Mouse (Mus musculus) MEL (cell line): ENCODE measurements around the gene Stra6. TPM values are rescaled to one million over a fixed set of nuclear protein-coding genes. Genes with fewer than 3 reads are reported as not detected.

Experiments used
- DNase-seq: peaks from one replicate; pipeline ENCODE4 v3.0.0; 2011; ENCODE audit warnings: low read depth, low spot score
- H3K27ac ChIP-seq: 2 replicates; pipeline ENCODE4 v1.5.1; 2012; ENCODE audit warnings: low read depth, mild to moderate bottlenecking, control low read depth, low read length, moderate library complexity; ENCODE audit not compliant: control insufficient read depth
- H3K27me3 ChIP-seq, 2 experiments: fragments of 150-350 bp in 1 of 2; sonication (generic) in 1 of 2; 2 replicates each; pipeline ENCODE4 v1.6.1; 2012; ENCODE audit warnings: low read length in 2 of 2, mild to moderate bottlenecking in 2 of 2, improper control_type of control experiment in 1 of 2, moderate library complexity in 1 of 2; ENCODE audit not compliant: insufficient read depth in 2 of 2, control insufficient read depth in 1 of 2
- H3K36me3 ChIP-seq, 2 experiments: 2 replicates each; pipeline ENCODE4 v1.6.1; 2012 to 2014; ENCODE audit warnings: low read length in 2 of 2, improper control_type of control experiment in 1 of 2, inconsistent platforms in 1 of 2, mild to moderate bottlenecking in 1 of 2; ENCODE audit not compliant: insufficient read depth in 2 of 2, control insufficient read depth in 1 of 2
- H3K4me1 ChIP-seq, 2 experiments: fragments of 150-350 bp in 1 of 2; sonication (generic) in 1 of 2; 2 replicates each; pipeline ENCODE4 v1.6.1; 2012; ENCODE audit warnings: low read length in 2 of 2, improper control_type of control experiment in 1 of 2, mild to moderate bottlenecking in 1 of 2; ENCODE audit not compliant: insufficient read depth in 2 of 2, control insufficient read depth in 1 of 2
- H3K4me3 ChIP-seq, 2 experiments: fragments of 150-350 bp in 1 of 2; sonication (generic) in 1 of 2; 2 replicates each; pipeline ENCODE4 v1.5.1; 2012; ENCODE audit warnings: low read depth in 2 of 2, low read length in 2 of 2, mild to moderate bottlenecking in 2 of 2, moderate library complexity in 2 of 2, control low read depth in 1 of 2, improper control_type of control experiment in 1 of 2; ENCODE audit not compliant: control insufficient read depth in 1 of 2, insufficient read depth in 1 of 2
- H3K79me2 ChIP-seq: 2 replicates; pipeline ENCODE4 v1.6.1; 2012; ENCODE audit warnings: mild to moderate bottlenecking, low read length, moderate library complexity; ENCODE audit not compliant: control insufficient read depth, poor library complexity, insufficient read depth
- H3K9ac ChIP-seq: 2 replicates; pipeline ENCODE4 v1.6.1; 2012; ENCODE audit warnings: low read depth, mild to moderate bottlenecking, control low read depth, low read length, moderate library complexity; ENCODE audit not compliant: control insufficient read depth, poor library complexity, severe bottlenecking
- H3K9me3 ChIP-seq: fragments of 150-350 bp; sonication (generic); replicated peaks from 2 replicates; pipeline ENCODE4 v1.6.1; 2012; ENCODE audit warnings: mild to moderate bottlenecking, low read length, improper control_type of control experiment, moderate library complexity; ENCODE audit not compliant: insufficient read depth
- BHLHE40 ChIP-seq: IDR thresholded peaks from 2 replicates; pipeline ENCODE4 v1.6.1; 2012; ENCODE audit warnings: low read depth, mild to moderate bottlenecking, inconsistent platforms, low read length, improper control_type of control experiment, borderline replicate concordance
- CHD1 ChIP-seq: IDR thresholded peaks from 2 replicates; pipeline ENCODE4 v1.6.1; 2012; ENCODE audit warnings: low read depth, mild to moderate bottlenecking, inconsistent platforms, low read length, improper control_type of control experiment
- CHD2 ChIP-seq: IDR thresholded peaks from 2 replicates; pipeline ENCODE4 v1.6.1; 2011; ENCODE audit warnings: low read length, improper control_type of control experiment
- E2F4 ChIP-seq: IDR thresholded peaks from 2 replicates; pipeline ENCODE4 v1.6.1; 2011; ENCODE audit warnings: low read depth, low read length, improper control_type of control experiment, borderline replicate concordance
- EP300 ChIP-seq, 2 experiments: IDR thresholded peaks; 2 replicates each; pipeline ENCODE4 v1.6.1; 2011; ENCODE audit warnings: improper control_type of control experiment in 2 of 2, low read length in 2 of 2, low read depth in 1 of 2, mild to moderate bottlenecking in 1 of 2
- ETS1 ChIP-seq: IDR thresholded peaks from 2 replicates; pipeline ENCODE4 v1.6.1; 2012; ENCODE audit warnings: low read depth, mild to moderate bottlenecking, inconsistent platforms, low read length, improper control_type of control experiment, moderate library complexity
- JUND ChIP-seq: IDR thresholded peaks from 2 replicates; pipeline ENCODE4 v1.6.1; 2011; ENCODE audit warnings: low read depth, mild to moderate bottlenecking, improper control_type of control experiment, low read length
- KAT2A ChIP-seq: conservative IDR thresholded peaks from 2 replicates; pipeline ENCODE4 v1.6.1; 2012; ENCODE audit warnings: low read depth, low read length, improper control_type of control experiment, inconsistent platforms
- MAFK ChIP-seq: IDR thresholded peaks from 2 replicates; pipeline ENCODE4 v1.6.1; 2011; ENCODE audit warnings: low read depth, mild to moderate bottlenecking, low read length, improper control_type of control experiment, borderline replicate concordance
- MAZ ChIP-seq: IDR thresholded peaks from 2 replicates; pipeline ENCODE4 v1.6.1; 2012; ENCODE audit warnings: low read depth, mild to moderate bottlenecking, inconsistent platforms, low read length, improper control_type of control experiment
- MEF2A ChIP-seq: IDR thresholded peaks from 2 replicates; pipeline ENCODE4 v1.6.1; 2014; ENCODE audit warnings: low read depth, mild to moderate bottlenecking, inconsistent platforms, low read length, improper control_type of control experiment; ENCODE audit not compliant: poor library complexity, insufficient replicate concordance, severe bottlenecking; ENCODE audit errors: extremely low read depth
- MXI1 ChIP-seq: IDR thresholded peaks from 2 replicates; pipeline ENCODE4 v1.6.1; 2011; ENCODE audit warnings: mild to moderate bottlenecking, low read depth, low read length, improper control_type of control experiment
- MYC ChIP-seq: IDR thresholded peaks from 2 replicates; pipeline ENCODE4 v1.6.1; 2011; ENCODE audit warnings: low read depth, mild to moderate bottlenecking, low read length, improper control_type of control experiment, moderate library complexity
- NELFE ChIP-seq: IDR thresholded peaks from 2 replicates; pipeline ENCODE4 v1.6.1; 2011; ENCODE audit warnings: low read depth, low read length, improper control_type of control experiment
- NRF1 ChIP-seq: IDR thresholded peaks from 2 replicates; pipeline ENCODE4 v1.6.1; 2014; ENCODE audit warnings: low read depth, mild to moderate bottlenecking, inconsistent platforms, low read length, improper control_type of control experiment, moderate library complexity; ENCODE audit not compliant: poor library complexity, insufficient read depth, severe bottlenecking
- POLR2AphosphoS2 ChIP-seq: IDR thresholded peaks from 2 replicates; pipeline ENCODE4 v1.6.1; 2011; ENCODE audit warnings: low read length, improper control_type of control experiment
- POLR2AphosphoS5 ChIP-seq: IDR thresholded peaks from 2 replicates; pipeline ENCODE4 v1.6.1; 2012; ENCODE audit warnings: low read depth, borderline replicate concordance, mild to moderate bottlenecking, inconsistent platforms, low read length, moderate library complexity, mixed read lengths
- RAD21 ChIP-seq: IDR thresholded peaks from 2 replicates; pipeline ENCODE4 v1.6.1; 2011; ENCODE audit warnings: mild to moderate bottlenecking, low read depth, low read length, improper control_type of control experiment
- RCOR1 ChIP-seq: IDR thresholded peaks from 2 replicates; pipeline ENCODE4 v1.6.1; 2012; ENCODE audit warnings: low read depth, mild to moderate bottlenecking, inconsistent platforms, low read length, improper control_type of control experiment
- SMC3 ChIP-seq: IDR thresholded peaks from 2 replicates; pipeline ENCODE4 v1.6.1; 2011; ENCODE audit warnings: low read depth, low read length, improper control_type of control experiment
- TBP ChIP-seq: IDR thresholded peaks from 2 replicates; pipeline ENCODE4 v1.8.0; 2011; ENCODE audit warnings: low read depth, low read length, improper control_type of control experiment
- TCF12 ChIP-seq: IDR thresholded peaks from 2 replicates; pipeline ENCODE4 v1.6.1; 2014; ENCODE audit warnings: low read depth, mild to moderate bottlenecking, inconsistent platforms, low read length, improper control_type of control experiment, moderate library complexity
- USF1 ChIP-seq: IDR thresholded peaks from 2 replicates; pipeline ENCODE4 v1.6.1; 2014; ENCODE audit warnings: low read depth, mild to moderate bottlenecking, inconsistent platforms, low read length, improper control_type of control experiment, moderate library complexity
- USF2 ChIP-seq, 2 experiments: IDR thresholded peaks; 2 replicates each; pipeline ENCODE4 v1.6.1; 2011 to 2012; ENCODE audit warnings: improper control_type of control experiment in 2 of 2, low read length in 2 of 2, borderline replicate concordance in 1 of 2, inconsistent platforms in 1 of 2, low read depth in 1 of 2, mild to moderate bottlenecking in 1 of 2; ENCODE audit not compliant: insufficient read depth in 1 of 2
- ZC3H11A ChIP-seq: IDR thresholded peaks from 2 replicates; pipeline ENCODE4 v1.6.1; 2012; ENCODE audit warnings: low read depth, mild to moderate bottlenecking, inconsistent platforms, low read length, improper control_type of control experiment
- ZMIZ1 ChIP-seq: IDR thresholded peaks from 2 replicates; pipeline ENCODE4 v1.6.1; 2012; ENCODE audit warnings: low read depth, mild to moderate bottlenecking, inconsistent platforms, low read length, improper control_type of control experiment, moderate library complexity
- polyA plus RNA-seq, 2 experiments: library from polyadenylated mRNA; stranded (reverse) in 1 of 2; unstranded in 1 of 2; fragments of >175 nt in 1 of 2; fragments of >200 nt in 1 of 2; gene quantifications; 2 replicates each; pipeline versions ENCODE4 v1.2.1 to v1.2.4; 2012; ENCODE audit warnings: low replicate concordance in 2 of 2, low read depth in 1 of 2; ENCODE audit not compliant: insufficient read length in 2 of 2, insufficient read depth in 1 of 2, missing spikeins in 1 of 2
- total RNA-seq: library from RNA; depleted of rRNA; stranded (reverse); fragments of 300-350 nt; gene quantifications from 2 replicates; pipeline ENCODE4 v1.2.3, GENCODE M21; 2012

Stra6 gene
- total and polyA plus RNA-seq, 3 experiments, result not detected

- TF ChIP-seq TBP (no peak), RCOR1 (no peak), MEF2A (no peak), KAT2A (no peak), ZMIZ1 (no peak), POLR2AphosphoS2 (no peak), JUND (no peak), NELFE (no peak), MYC (no peak), POLR2AphosphoS5 (no peak), RAD21 (no peak), ZC3H11A (no peak), CHD1 (no peak), USF1 (no peak), USF2 (IDR thresholded peaks at IDR 0.05; ENCODE audit: borderline replicate concordance in 1 of 2, insufficient read depth in 1 of 2, low read depth in 1 of 2, low read length in 2 of 2) (no peak), BHLHE40 (no peak), MXI1 (no peak), E2F4 (no peak)
These were observed 65.4 kb downstream of the Stra6 start for GRCm38 (mm10) chr9:58128926-58129413.

GRCm38 (mm10) chr9:58129508-58129907, 65.9 kb downstream of the Stra6 start:
- no peaks in the 10 kb centered on the region for H3K36me3 ChIP-seq
- TF ChIP-seq ZMIZ1, result no peak
- no peak for TF ChIP-seq USF2 (IDR thresholded peaks at IDR 0.05; ENCODE audit: borderline replicate concordance in 1 of 2, insufficient read depth in 1 of 2, low read depth in 1 of 2, low read length in 2 of 2)
- no peak for TF ChIP-seq TCF12
- TF ChIP-seq MAFK, result no peak
- no peak for TF ChIP-seq NELFE
- TF ChIP-seq EP300 (IDR thresholded peaks at IDR 0.05; ENCODE audit: low read depth in 1 of 2, low read length in 2 of 2), result no peak
- no peak for TF ChIP-seq POLR2AphosphoS5
- TF ChIP-seq TBP, result no peak
- no peak for TF ChIP-seq CHD2
- no peak for TF ChIP-seq CHD1
- no peak for TF ChIP-seq MAZ
- TF ChIP-seq NRF1, result no peak
- TF ChIP-seq ETS1, result no peak
- no peak for TF ChIP-seq RCOR1
- no peak for TF ChIP-seq SMC3
- TF ChIP-seq JUND, result no peak
- TF ChIP-seq MYC, result no peak
- DNase-seq, result no peak
- H3K9ac ChIP-seq, result no peak overlapping the region
- no peak overlapping the region for H3K4me3 ChIP-seq
- peaks cover 6 to 9% of the 10 kb centered on the region in 2 experiments for H3K27me3 ChIP-seq
- H3K9me3 ChIP-seq, result no peaks in the 10 kb centered on the region
- no peak overlapping the region for H3K27ac ChIP-seq
- H3K4me1 ChIP-seq, result no peaks in the 10 kb centered on the region
- no peaks in the 10 kb centered on the region for H3K79me2 ChIP-seq

More at GRCm38 (mm10) chr9:58128926-58129413, 65.4 kb downstream of the Stra6 start:
- H3K9ac ChIP-seq, result no peak overlapping the region
- DNase-seq, result no peak
- H3K4me3 ChIP-seq, result no peak overlapping the region
- H3K27ac ChIP-seq, result no peak overlapping the region
- H3K79me2 ChIP-seq, result no peaks in the 10 kb centered on the region
- no peaks in the 10 kb centered on the region for H3K9me3 ChIP-seq
- no peaks in the 10 kb centered on the region for H3K4me1 ChIP-seq
- no peaks in the 10 kb centered on the region for H3K36me3 ChIP-seq
- H3K27me3 ChIP-seq, result peaks cover 6 to 9% of the 10 kb centered on the region in 2 experiments
